Mouse (Mus musculus): Measurements from ENCODE around the gene Hps5. TPM values are rescaled to one million over a fixed set of nuclear protein-coding genes. Genes with fewer than 3 reads are reported as not detected.
A peak's percentile ranks its signal among the peaks of the same experiment; 100 is the strongest.
"Not testable (repeated sequence)": the region's sequence is repeated elsewhere in the genome, so short reads cannot be mapped to it uniquely, and the experiment has no call there.

The Hps5 gene
- total RNA-seq (2021) = 10 to 100 TPM in 1 of 2 experiments, 1 to 10 TPM in 1; 7.7 to 11.6 TPM
- long read RNA-seq, experiment 1, full-length matches to known transcripts = 1 of 5 reads
- long read RNA-seq, experiment 1, partial matches to known transcripts = 0 of 5 reads
- long read RNA-seq, experiment 1, other reads (novel, unspliced or antisense) = 4 of 5 reads
- long read RNA-seq, experiment 2, partial matches to known transcripts = 0 of 1 reads
- long read RNA-seq, experiment 2, other reads (novel, unspliced or antisense) = 1 of 1 reads

DNA sequence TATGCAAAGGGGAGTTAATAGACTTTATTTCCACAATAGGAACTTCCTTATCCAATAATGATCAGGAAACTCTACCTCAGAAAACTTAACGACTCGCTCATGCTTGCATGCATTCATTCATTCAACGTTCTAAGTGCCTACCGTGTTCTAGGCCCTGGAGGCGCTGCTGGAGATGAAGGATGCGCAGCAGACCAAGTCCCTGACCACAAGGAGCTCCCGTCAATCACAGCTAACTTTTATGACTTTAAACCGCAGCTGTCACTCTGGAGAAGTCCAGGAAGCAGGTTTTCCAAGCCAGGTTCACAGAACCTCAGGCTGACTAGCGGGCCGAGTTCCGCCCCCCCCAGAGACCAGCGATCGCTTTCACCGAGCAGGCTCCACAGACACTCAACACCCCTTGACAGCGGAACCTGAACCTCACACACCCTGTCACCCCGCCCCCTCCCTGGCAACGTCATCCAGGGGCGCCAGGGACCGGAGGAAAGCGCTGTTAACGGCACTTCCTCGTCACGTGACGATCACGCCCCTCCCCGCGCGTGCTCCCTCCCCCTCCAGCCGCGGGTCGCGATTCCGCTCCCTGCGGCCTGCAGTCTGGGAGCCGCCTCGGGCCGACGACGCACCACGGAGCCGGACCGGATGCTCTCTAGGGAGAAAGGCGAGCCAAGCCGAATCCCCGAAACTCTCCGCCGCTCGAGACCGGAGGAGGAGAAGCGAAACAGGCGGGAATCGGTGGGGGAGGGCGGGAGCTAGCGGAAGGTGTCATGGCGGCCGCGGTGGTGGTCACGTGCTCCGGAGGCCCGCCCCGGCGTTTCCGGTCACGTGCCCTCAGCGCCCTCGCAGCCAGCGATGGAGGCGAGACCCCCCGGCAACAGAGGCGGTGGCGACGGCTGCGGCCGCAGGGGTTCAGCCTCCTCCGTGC lies at the start of gene Hps5, which contains the start of gene Gtf2h1:
Hps5 (minus strand) TSS at position 778 of the 919 bp plus-strand sequence.
Gtf2h1 (plus strand) TSS at position 817 of the 919 bp plus-strand sequence.
- peak; percentile 98 for DNase-seq

DNA sequence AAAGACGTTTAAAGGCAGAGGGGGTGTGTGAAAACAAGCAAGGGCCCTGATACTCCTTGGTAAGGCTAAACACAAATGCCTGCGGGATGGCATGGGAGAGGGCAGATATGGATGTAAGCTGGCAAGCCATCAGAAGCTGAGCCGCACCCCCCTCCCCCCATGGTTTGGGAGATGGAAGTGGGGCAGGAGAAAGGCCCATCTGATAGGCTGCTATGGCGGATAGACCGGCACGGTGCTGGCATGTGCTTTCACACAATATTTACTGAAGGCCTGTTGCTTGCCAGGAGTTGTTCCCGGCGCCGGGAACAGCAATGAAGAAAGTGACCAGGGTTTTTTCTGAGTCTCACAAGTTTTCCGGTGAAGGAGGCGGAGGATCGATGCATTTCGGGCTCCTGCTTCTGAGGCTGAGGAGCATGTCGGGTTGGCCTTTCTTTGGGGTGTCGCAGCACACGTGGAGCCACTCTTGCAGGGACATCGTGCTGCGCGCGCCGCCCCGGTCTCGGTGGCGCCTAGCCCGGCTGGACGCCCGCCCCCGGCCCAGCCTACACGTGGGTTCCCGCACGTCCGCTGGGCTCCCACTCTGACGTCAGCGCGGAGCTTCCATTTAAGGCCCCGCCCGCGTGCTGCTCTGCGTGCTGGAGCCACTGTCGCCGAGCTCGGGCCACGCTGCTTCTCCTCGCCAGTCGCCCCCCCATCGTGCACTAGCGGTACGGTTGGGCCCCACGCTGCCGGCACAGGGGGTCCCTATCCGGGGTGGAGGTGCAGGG lies 49.5 kb upstream of the Hps5 start:
- peak; percentile 95 to 96 for DNase-seq

DNA sequence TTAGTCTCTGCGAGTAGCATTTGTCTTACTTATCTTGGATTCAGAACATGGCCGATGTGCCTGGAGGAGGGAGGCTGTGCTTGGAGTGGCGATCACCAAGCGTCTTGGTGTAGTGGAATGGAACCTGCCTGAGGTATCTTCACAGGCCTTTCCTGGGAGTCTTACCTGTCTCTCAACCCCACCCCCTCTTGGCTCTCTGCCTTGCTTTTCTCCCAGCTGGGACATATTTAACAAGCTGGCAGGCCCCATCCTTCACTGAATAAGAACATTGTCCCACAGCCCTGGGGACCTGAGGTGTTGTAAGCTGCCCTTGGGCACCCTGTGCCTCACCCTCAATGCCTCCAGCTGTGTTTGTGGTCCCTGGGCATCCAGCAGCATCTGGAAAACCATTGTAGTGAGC lies 47.7 kb upstream of the Hps5 start:
- DNase-seq = no peak

DNA sequence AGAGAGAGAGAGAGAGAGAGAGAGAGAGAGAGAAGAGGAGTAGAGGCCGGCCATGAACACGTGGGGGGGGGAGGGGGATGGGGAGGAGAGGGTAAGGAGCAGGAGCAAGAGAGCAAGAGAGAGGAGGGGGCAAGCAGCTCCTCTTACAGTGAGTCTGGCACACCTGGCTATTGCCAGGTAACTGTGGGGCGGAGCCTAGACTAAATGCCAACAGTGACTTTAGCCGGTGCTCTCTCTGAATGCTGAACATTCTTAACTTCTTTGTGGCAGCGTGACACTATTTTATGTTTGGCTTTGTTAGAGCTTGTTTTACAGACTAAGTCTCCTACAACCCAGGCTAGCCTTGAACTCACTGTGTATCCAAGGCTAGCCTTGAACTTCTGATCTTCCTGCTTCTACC lies 46.4 kb upstream of the Hps5 start:
- no peak for DNase-seq

DNA sequence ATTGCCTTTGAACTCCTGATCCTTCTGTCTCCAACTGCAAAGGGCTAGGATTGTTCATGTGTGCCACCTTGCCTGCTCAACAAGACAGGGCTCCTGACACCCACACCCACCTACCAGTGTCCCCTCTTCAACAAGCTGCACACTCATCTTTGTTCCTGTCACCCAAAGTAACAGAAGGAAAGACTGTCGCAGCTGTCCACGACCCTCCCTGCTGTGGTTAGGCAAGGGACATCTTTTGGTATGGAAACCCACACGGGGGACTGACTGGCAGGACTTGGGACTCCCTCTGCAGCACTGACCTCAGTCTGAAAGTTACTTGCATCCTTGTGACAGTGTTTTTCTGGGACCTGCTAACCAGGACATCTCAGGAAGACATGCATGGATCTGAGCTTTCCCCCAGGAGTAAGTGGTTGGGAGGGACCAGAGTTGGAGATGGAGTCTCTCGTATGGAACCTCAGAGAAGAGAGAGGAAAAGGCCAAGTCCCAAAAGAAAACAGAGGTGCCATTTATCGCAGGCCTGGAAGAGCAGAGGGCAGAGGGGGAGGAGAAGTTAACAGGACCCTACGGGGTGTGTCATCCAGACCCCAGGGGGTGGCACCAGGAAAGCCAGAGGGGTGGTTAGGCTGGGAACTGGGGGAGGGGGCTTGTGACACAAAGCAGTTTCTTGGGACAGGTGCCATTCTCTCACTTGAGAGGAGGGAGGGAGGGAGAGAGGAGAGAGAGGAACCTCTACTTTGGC lies 45.1 kb upstream of the Hps5 start, which contains the start of gene Ldha:
Ldha (plus strand) TSS at position 689 of the 739 bp plus-strand sequence.
- DNase-seq = no peak

DNA sequence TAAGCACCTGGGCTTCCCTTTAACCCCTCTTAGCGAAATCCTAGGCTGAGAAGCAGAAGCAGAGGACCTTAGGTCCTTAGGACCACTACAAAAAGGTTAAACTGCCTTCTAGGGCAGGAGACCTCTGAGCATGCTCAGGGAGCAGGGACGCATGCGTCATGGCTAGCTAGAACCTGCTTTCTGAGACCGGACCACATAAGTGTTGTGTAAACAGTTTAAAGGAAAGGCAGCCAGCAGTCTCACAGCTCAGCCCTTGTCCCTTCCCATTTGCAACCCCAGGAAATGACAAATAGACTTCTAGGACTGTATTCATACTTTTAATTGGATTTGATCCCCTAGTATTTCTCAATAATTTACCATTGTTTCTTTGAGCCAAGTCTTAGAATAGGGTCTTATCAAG lies 44.5 kb upstream of the Hps5 start:
- DNase-seq = no peak

DNA sequence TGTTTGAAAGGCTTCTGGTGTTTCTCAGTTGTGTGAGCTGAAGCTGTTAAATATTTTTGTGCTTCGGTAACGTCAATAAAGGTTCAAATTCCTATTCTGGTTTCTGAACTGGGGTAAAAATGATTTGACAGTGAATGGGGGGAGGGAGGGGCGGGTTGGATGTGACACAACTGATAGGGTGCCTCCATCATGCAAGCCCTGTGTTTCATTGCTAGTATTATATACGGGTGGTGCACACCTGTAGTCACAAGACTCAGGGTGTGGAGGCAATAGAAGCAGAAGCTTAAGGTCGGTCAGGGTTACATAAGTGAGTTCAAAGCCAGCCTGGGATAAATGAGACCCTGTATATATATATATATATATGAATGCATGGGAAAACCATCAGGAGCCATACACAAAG lies 44.0 kb upstream of the Hps5 start:
- DNase-seq = no peak

DNA sequence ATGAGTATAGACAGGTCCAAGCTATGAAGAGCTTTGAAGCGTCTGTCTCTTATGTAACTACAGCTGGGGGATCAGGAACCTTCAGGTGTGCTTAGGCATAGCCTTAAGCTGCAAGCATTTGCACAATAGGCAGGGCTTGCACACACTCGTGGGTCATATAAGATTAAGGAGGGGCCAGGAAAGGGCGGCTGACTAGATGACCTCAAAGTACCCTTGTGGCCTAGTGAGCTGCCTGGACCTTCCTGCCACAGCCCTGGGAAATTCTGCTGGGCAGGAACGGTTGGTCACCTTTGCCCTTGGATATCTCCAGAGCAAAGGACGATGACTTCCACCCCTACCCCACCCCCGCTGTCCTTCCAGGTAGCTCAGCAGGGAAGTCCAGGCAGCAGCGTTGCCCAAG lies 43.6 kb upstream of the Hps5 start:
- peak in 1 of 2 experiments; percentile 45 for DNase-seq

DNA sequence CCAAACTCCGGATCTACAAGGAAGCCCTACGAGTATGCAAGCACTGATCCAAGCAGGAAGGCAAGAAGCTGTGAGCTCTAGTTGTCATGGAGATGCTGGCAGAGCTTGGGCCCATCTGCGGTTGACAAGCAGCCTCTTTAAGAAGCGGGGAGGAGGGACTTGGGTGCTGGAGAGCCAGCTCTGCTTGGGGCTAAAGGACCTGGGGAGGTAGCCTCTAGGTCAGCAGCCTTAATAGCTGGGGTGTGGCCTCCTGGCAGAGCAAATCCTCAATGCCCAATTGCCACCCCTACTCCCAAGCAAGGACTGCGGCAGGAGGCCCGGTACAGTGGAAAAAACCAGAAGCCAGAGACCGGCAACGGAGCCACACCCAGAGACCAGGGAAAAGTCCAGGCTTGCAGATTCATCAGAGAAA lies 43.0 kb upstream of the Hps5 start:
- DNase-seq = peak; percentile 78 to 90

DNA sequence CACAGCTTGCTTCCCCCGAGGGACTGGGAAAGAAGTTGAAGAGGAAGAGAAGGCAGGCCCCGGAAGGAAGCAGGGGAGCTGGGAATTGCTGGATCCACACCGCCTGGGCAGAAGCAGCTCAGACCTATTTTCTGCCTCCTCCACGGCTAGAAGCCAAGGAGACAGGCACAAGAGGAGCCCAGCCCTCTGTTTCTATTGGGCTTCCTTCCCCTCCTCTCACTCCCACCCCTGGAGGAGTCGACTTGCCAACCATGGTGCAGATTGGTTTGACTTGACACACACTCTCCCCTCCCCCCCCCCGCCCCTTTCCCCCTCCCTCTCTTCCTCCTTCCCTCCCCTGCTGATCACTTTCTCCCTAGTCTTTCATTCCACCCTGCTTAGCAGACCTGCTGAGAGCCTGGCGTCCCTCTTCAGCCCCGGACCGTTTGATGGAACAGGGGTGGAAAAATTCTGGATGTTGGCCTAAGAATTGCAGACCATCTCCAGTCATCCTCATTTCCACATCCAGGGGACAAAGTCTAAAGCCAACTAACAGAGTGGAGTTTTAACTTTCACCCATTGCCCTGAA lies 42.3 kb upstream of the Hps5 start:
- peak; percentile 69 to 80 for DNase-seq

DNA sequence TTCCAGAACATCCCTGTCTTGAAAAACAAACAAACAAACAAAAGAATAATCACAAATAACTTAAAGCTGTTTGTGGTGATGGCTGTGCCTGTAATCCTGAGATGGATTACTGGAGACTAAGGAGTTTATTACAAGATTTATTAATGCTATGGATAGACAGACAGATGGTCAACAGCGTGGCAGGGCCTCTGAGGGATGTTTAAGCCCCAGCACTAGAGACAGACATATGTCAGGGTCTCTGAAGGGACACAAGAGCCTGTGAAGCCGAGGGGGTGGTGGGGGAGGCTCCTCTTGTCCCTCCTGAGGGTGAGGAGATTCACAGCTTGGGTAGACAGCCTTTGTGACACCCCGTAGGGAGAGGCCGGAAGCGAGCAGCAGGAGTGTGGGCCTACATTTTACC lies 41.2 kb upstream of the Hps5 start:
- DNase-seq = no peak

DNA sequence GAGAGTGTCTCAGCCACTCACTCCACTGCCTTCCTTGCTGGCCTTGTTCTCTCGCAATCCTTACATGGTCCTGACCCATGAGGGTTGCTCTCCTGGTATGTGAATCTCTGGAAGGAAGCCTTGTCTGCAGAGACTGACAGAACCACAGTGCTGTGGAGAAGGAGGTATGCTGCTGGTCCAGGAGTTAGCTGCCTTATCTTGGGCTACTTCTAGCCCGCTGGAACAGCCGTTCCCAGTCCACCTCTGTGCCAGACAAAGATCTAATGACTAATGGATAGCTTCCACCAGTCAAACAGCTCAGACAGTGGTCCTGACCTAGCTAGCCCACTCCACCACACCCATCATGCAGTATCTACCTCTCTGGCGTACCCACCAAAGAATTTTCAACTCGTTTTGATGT lies 40.5 kb upstream of the Hps5 start:
- no peak for DNase-seq

DNA sequence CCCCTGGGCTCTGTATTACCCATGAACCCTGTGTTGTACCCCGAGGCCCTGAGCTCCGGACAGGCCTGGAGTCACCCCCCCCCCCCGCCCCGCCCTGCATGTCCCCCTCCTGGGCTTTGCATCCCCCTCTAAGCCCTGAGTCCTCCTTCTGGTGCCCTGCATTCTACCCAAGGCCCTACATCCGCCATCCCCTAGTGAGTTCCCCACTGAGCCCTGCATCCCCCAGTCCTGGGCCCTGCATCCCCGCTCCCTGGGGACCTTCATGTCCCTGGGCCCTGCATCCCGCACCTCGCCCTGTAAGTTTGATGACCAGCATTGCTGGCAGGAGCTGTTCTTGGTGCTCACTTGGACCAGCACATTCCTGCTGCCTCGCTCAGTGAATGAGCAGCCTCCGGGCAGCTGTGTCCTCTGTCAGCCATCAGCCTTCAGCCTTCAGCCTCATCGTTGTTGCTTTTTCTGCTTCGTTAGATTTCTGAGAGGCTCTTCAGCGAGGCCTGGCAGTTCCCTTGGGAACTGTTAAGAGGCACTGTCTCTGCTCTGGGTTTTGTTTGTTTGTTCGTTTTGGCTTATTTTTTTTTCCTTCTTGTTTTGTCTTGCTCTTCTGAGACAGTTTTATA lies 39.2 kb upstream of the Hps5 start:
- no peak for DNase-seq

DNA sequence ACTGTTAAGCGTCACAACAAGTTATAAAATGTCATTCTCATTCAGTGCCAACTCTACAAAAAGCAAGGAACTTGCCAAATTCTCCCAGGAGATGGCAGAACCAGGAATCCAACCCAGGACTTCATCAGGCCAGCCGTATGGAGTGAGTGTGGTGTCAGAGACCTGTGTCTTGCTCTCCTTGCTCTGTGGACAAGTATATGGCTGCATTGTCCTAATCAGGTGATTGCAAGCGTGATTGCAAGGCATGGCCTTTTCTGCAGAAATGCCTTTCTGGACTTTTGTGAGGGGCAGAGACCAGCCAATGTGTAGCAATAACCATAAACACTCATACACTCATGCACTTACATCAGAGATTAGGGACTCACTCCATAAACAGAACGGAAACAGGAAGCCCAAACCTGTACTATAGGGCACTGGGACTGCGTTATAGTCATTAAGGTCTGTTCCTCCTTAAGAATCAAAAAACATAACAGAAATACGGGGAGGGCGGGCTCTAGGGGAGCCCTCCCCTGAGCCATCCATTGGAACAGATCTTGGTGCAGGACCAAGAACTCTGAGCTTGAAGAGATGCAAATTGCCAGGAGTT lies 37.9 kb upstream of the Hps5 start:
- no peak for DNase-seq

DNA sequence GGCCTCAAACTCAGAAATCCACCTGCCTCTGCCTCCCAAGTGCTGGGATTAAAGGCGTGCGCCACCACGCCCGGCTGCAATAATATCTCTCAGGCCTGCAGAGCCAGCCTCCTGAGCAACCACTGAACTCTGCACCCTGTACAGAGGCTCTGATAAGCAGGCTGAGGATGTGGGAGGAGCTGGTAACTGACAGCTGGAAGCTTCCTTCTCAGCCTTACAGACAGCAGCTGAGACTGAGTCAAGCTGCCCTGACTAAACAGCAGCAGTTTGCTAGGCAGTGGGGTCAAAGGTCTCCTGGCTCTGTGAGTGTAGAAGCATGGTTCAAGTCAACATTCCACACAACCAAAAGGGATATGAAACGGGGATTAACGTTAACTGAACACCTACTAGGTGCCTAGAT lies 37.4 kb upstream of the Hps5 start:
- DNase-seq = peak; percentile 33 to 70

DNA sequence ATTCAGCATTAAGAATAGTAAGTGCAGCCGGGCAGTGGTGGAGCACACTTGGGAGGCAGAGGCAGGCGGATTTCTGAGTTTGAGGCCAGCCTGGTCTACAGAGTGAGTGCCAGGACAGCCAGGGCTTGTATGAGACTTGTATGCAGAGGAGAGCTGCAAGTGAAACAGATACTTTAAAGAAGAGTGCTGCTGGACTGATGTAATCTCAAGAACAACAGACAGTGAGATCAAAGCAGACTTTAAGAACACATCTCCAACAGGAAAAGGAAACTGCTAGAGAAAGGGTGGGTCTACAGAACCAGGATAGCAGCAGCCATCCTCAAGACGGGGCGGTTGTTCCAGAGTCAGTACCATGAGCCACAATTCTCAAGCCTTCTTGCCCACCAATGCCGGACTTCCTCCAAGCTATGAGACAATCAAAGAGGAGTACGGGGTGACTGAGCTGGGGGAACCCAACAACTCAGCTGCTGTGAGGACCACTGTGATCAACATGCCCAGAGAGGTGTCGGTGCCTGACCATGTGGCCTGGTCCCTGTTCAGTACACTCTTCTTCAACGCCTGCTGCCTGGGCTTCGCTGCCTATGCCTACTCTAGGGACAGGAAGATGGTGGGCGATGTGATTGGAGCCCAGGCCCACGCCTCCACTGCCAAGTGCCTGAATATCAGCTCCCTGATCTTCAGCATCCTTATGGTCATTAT lies 36.4 kb upstream of the Hps5 start:
- DNase-seq = not testable (repeated sequence)

DNA sequence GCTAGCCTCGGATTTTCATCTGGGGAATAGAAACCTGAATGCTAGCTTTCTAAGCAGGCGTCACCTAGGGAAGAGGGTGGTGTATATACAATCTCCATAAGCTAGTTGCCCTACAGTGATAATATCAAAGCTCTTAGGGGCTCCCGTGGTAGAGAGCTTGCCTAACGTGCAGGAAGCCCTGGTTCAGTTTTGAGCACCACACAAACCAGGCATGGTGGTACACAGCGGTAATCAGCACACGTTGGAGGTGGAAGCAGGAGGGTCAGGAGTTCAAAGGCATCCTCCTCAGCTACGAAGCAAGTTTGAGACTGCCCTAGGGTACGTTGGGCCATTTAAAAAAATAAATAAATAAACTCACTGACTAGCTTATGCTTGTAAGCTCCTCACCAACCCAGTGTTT lies 35.8 kb upstream of the Hps5 start:
- no peak for DNase-seq

DNA sequence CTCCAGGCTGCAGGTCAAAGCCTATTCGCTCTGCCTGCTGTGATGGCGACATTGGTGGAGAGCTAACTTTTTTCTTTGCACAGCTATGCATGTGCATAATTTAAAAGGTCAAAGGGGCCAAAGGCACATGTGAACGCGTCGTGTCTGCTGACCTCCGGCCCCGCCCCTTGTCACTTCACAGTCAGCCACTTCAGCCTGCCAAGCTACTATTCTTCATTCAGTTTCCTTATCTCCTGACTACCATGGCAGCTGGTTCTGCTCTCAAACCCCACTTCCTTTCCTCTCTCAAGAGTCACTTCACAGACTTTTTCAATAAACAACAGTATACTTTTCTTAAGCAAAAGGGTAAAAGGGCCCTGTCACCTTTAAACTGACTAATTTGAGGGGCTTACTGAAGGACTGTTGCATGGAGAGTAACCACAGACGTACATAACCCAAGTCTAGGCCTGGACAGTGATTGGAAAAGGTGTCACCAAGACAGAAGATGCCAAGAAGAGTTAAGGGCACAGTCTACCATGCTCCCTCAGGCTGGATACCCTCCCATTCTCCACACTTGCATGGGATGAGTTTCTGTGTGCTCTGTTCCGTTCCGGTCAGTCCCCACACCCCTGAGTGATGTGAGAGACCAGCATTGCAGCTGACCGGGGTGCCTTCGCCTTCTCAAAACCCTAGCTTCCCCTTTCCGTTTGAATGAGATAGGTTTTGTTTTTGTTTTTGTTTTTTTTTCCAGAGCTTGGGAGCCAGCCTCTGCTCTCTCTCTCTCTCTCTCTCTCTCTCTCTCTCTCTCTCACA lies 35.1 kb upstream of the Hps5 start:
- DNase-seq = peak; percentile 36 to 47

DNA sequence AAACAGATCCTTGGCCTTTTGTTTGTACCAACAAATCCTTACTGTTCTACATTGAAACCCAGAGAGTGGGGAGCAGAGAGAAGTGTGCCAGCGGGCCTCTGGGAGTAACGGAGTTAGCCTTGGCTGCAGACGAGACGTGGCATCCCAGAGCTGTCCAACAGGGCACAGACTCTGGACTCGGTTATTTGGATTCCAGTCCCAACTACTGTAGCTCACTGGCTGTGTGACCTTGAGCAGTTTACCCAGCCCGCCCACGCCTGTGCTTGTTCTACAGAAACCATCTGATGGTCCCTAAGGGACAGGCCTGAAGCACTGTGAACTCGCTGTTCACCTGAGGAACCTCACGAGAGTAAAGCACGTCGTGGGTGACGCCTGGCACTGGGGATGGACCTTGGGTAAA lies 34.0 kb upstream of the Hps5 start:
- DNase-seq = no peak

All from heart, adult 18-20 months (tissue).